Mouse (Mus musculus): ENCODE data around the gene Cyth2. TPM values are rescaled to one million over a fixed set of nuclear protein-coding genes. Genes with fewer than 3 reads are reported as not detected.

The Cyth2 gene
- 127 and 143 TPM in 2 replicates for total RNA-seq (2023)

GRCm38 (mm10) chr7:45813787-45814779 lies at the start of gene Cyth2:
Gene Cyth2, minus strand, starts transcription at chr7:45814581.

GRCm38 (mm10) chr7:45830427-45831127 lies 16.2 kb upstream of the Cyth2 start, which contains the start of gene Grwd1:
Gene Grwd1, minus strand, starts transcription at chr7:45830944.

DNA sequence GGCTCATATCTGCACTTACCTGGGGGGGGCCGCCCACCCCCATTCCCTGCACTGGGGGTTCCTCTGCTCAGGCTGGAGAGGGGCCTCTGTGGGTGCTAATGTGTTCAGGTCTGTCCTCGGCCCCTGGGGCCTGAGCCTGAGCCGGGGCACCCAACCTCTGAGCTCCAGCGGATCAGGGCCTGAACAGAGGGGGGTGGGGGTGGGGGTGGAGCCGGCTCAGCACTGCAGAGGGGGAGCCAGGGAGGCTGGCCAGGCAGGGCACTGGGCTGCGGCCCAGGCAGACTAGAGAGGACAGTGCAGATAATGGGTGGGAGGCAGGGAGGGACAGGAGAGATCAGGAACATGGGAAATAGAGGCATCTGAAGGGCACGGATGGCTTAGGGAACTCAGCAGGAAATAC lies 10.2 kb upstream of the Cyth2 start, which contains the start of gene Kcnj14:
Gene Kcnj14, minus strand, starts transcription at position 185 of the 400 bp plus-strand sequence.

DNA sequence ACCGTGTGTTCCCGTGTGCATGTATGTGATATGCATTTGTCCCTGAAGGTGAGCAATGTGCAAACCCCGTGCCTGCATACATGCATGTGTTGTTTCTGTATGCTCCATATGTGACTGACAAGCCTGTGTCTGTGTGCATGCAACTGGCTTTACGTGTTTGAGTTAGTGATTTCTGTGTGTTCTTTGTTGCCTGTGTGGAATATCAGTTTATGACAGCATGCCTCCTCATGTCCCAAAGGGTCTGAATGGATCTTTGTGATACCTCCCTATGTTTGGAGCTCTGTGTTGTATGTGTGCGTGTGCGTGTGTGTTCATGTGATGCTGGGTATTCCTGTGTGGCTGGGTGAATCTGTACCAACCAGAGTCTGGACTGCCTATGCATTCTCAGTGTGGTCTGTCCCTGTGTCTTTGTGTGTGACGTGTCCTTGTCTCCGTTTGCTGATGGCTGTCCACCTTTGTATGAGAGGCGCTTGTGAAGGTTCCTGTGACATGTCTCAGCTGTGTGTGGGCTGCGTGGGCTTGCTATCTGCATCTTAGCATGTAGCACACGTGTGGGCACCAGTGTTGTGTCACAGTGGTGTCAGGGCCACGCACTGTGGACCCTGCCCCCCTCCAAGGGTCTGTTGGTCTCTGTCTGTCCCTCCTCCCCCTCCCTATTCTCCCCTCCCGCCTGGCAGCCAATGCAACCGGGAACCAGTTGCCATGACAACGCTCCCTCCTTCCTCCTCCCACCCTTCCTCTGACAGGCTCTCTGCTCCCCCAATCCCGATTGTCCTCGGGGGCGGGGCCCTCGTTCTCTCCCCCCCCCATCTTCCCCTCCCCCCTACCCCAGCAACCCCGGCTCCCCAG lies 29.6 kb downstream of the Cyth2 start, which contains the start of gene Sult2b1:
Gene Sult2b1, minus strand, starts transcription at position 146 of the 849 bp plus-strand sequence.

DNA sequence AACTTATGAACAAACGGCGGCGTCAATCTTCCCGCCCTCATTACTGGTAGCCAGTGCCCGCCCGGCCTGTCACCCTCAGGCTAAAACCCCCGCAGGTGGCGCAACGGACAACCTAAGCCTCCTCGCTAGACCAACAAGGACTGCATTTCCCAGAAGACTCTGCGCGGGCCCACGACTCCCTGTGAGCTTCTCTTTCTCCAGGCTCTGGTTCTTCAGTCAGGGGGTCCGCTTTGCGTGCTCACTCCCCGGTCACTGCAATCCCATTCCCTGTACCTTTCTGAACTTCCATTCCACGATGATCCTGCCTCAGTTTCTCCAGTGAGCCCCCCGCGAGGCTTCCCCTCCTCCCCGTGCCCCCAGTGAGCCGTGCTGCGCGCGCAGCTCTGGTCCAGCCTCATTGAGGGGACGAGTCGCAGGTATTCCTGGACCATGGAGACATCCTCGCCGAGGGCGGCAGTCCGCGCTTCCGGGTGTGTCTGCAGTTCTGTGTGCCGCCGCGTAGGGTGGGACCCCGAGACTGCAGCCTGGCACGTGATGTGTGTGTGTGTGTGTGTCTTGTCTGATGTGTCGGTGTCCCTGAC lies 30.8 kb downstream of the Cyth2 start, which contains the start of gene Lmtk3:
Gene Lmtk3, plus strand, starts transcription at position 228 of the 581 bp plus-strand sequence.

Other genes with a start within 250 kb of the Cyth2 start
- gene Bcat2, start 244.4 kb downstream of the Cyth2 start, total RNA-seq (2023), result 24.0 and 34.0 TPM in 2 replicates
- gene Fgf21, start 199.1 kb downstream of the Cyth2 start, total RNA-seq (2023), result not detected in 2 replicates
- not detected in 2 replicates for gene Fut1, start 197.3 kb downstream of the Cyth2 start, total RNA-seq (2023)
- gene Izumo1, start 192.8 kb downstream of the Cyth2 start, total RNA-seq (2023), result not detected in 2 replicates
- 4.3 and 5.0 TPM in 2 replicates for gene Rasip1, start 187.1 kb downstream of the Cyth2 start, total RNA-seq (2023)
- 0.20 TPM in 1 of 2 replicates, not detected in the other for gene Mamstr, start 174.6 kb downstream of the Cyth2 start, total RNA-seq (2023)
- not detected in 2 replicates for gene Fut2, start 148.2 kb downstream of the Cyth2 start, total RNA-seq (2023)
- not detected in 2 replicates for gene Ntn5, start 130.6 kb downstream of the Cyth2 start, total RNA-seq (2023)
- not detected in 2 replicates for gene Sec1, start 120.2 kb downstream of the Cyth2 start, total RNA-seq (2023)
- not detected in 2 replicates for gene Car11, start 114.7 kb downstream of the Cyth2 start, total RNA-seq (2023)
- gene Dbp, start 109.5 kb downstream of the Cyth2 start, total RNA-seq (2023), result 5.0 and 6.3 TPM in 2 replicates
- 572 and 599 TPM in 2 replicates for gene Rpl18, start 99.1 kb downstream of the Cyth2 start, total RNA-seq (2023)
- gene Sphk2, start 96.6 kb downstream of the Cyth2 start, total RNA-seq (2023), result 62.3 and 77.9 TPM in 2 replicates
- 0.16 and 0.20 TPM in 2 replicates for gene Fam83e, start 93.4 kb downstream of the Cyth2 start, total RNA-seq (2023)
- gene Spaca4, start 88.8 kb downstream of the Cyth2 start, total RNA-seq (2023), result not detected in 2 replicates
- gene Lmtk3, start 30.8 kb downstream of the Cyth2 start, total RNA-seq (2023), result not detected in 2 replicates
- not detected in 2 replicates for gene Sult2b1, start 29.9 kb downstream of the Cyth2 start, total RNA-seq (2023)
- 0.27 and 0.57 TPM in 2 replicates for gene Kcnj14, start 10.2 kb upstream of the Cyth2 start, total RNA-seq (2023)
- gene Grwd1, start 16.4 kb upstream of the Cyth2 start, total RNA-seq (2023), result 6.0 and 6.6 TPM in 2 replicates
- gene Kdelr1, start 58.2 kb upstream of the Cyth2 start, total RNA-seq (2023), result 58.9 and 60.5 TPM in 2 replicates
- 0.16 and 0.25 TPM in 2 replicates for gene Grin2d, start 63.8 kb upstream of the Cyth2 start, total RNA-seq (2023)
- gene Syngr4, start 82.1 kb upstream of the Cyth2 start, total RNA-seq (2023), result 0.95 TPM in 1 of 2 replicates, not detected in the other
- gene Tmem143, start 82.4 kb upstream of the Cyth2 start, total RNA-seq (2023), result 3.5 and 5.3 TPM in 2 replicates
- gene Emp3, start 106.8 kb upstream of the Cyth2 start, total RNA-seq (2023), result 328 and 386 TPM in 2 replicates
- gene Ccdc114, start 109.5 kb upstream of the Cyth2 start, total RNA-seq (2023), result 4.0 and 7.0 TPM in 2 replicates
- not detected in 2 replicates for gene Abcc6, start 215.7 kb upstream of the Cyth2 start, total RNA-seq (2023)
- gene Nomo1, start 219.1 kb upstream of the Cyth2 start, total RNA-seq (2023), result 22.6 and 29.8 TPM in 2 replicates